Mouse (Mus musculus) c-Kit-positive CD71-positive TER-119-positive erythroid progenitor cells, embryonic 14.5 days (primary cell): ENCODE measurements around the gene Tmem132c.

Source experiments
- DNase-seq: peaks from one replicate; pipeline ENCODE4 v3.0.0-alpha.2; 2013; ENCODE audit warnings: low spot score

Tmem132c gene

GRCm38 (mm10) chr5:127609191-127609714 lies 367.6 kb downstream of the Tmem132c start:
- no peak for DNase-seq

- DNase-seq: no peak
Measured at GRCm38 (mm10) chr5:127610787-127611509, 369.3 kb downstream of the Tmem132c start.

GRCm38 (mm10) chr5:127611881-127612280 lies 370.3 kb downstream of the Tmem132c start:
- DNase-seq: no peak

GRCm38 (mm10) chr5:127612397-127612796 lies 370.8 kb downstream of the Tmem132c start:
- no peak for DNase-seq
